Comparison of ENCODE assay signal across 9 mouse cellular contexts in the genomic region with DNA sequence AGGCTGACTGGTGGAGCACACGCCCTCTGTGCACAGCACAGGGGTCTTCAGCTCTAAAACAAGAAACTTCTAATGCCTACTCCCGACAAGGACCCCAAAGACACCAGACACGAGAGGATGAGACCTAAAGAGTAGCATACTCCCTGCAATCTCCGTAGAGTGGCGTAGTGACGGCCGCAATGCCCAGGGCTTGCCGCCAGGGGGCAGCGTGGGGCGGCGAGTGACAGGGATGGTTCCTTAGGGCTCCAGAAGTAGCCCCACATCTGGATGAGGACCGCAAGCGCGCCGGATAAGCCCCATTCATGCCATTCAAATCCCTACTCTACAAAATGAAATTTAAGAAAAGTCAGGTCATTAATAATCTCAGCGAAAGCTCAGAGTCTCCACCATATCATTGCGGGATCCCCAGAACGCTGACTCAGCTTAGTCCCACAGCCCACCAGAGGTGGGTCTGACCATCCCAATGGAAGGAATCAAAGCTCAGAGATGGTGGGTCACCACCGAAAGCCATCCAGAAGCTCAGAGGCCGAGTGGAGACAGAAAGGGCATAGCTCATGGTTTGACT. TPM values are rescaled to one million over a fixed set of nuclear protein-coding genes. Genes with fewer than 3 reads are reported as not detected.
DNase-seq lines count a peak whose midpoint lies in the region; ATAC-seq and TF ChIP-seq lines count a peak whose summit lies in the region.
"Had no signal": no experiment of that assay in that cellular context is flagged by ENCODE, and none has a peak within 500 bp of the region (broad histone marks: within the 10 kb centered on the region; RNA-seq: fewer than 3 reads in every experiment).

No protein-coding gene starts in this region.

- H3K9ac ChIP-seq in heart, adult 2 months (ENCODE audit: low read depth, low read length), result no peak overlapping the region
- H3K9ac ChIP-seq in heart, embryonic 12.5 days, result no peak overlapping the region
- H3K9ac ChIP-seq in neural tube, embryonic 15.5 days (replicated peaks), result no peak overlapping the region
- H3K9ac ChIP-seq in embryonic facial prominence, embryonic 11.5 days (replicated peaks; ENCODE audit: low read length), result no peak overlapping the region
- no peak overlapping the region for H3K9ac ChIP-seq in forebrain, embryonic 16.5 days (replicated peaks; ENCODE audit: low read depth, low read length)
- H3K9ac ChIP-seq: neural tube, embryonic 12.5 days had no signal

- H3K79me2 ChIP-seq in heart, adult 2 months (replicated peaks; ENCODE audit: control insufficient read depth, insufficient read depth, low read length), result no peaks in the 10 kb centered on the region

- TF ChIP-seq POLR2A in heart, adult 2 months (IDR thresholded peaks at IDR 0.05; ENCODE audit: insufficient read depth, low read depth, low read length), result no peak

- H3K27me3 ChIP-seq in heart, adult 2 months (ENCODE audit: control insufficient read depth, insufficient read depth, low read length), result peaks cover 2% of the 10 kb centered on the region; the same call in 1 of the 2 replicates
- H3K27me3 ChIP-seq in heart, embryonic 12.5 days (replicated peaks), result peaks cover 82% of the 10 kb centered on the region
- H3K27me3 ChIP-seq in neural tube, embryonic 15.5 days (replicated peaks), result no peaks in the 10 kb centered on the region
- H3K27me3 ChIP-seq in embryonic facial prominence, embryonic 11.5 days (ENCODE audit: control insufficient read depth, insufficient read depth, low read length), result no peaks in the 10 kb centered on the region
- H3K27me3 ChIP-seq in forebrain, embryonic 16.5 days (replicated peaks; ENCODE audit: control insufficient read depth, insufficient read depth, low read length), result no peaks in the 10 kb centered on the region
- H3K27me3 ChIP-seq: neural tube, embryonic 12.5 days had no signal

- 34% methylated on average over 20 of the region's 20 CpGs for WGBS in heart, adult 2 months
- WGBS in heart, embryonic 12.5 days, result 32% methylated on average over 20 of the region's 20 CpGs
- 41% methylated on average over 20 of the region's 20 CpGs for WGBS in neural tube, embryonic 15.5 days
- WGBS in embryonic facial prominence, embryonic 11.5 days, result 34% methylated on average over 20 of the region's 20 CpGs
- WGBS in forebrain, embryonic 16.5 days, result 33% methylated on average over 20 of the region's 20 CpGs

- H3K4me1 ChIP-seq in heart, adult 2 months (ENCODE audit: control insufficient read depth, insufficient read depth, low read length), result peaks cover 1% of the 10 kb centered on the region
- H3K4me1 ChIP-seq in heart, embryonic 12.5 days (replicated peaks), result no peaks in the 10 kb centered on the region
- H3K4me1 ChIP-seq in neural tube, embryonic 15.5 days, result peaks cover 25% of the 10 kb centered on the region
- H3K4me1 ChIP-seq in embryonic facial prominence, embryonic 11.5 days (ENCODE audit: control insufficient read depth, insufficient read depth, low read length), result no peaks in the 10 kb centered on the region; the same call in 1 of the 2 replicates
- peaks cover 24% of the 10 kb centered on the region for H3K4me1 ChIP-seq in forebrain, embryonic 16.5 days (replicated peaks; ENCODE audit: control insufficient read depth, insufficient read depth, low read length)

- no peak overlapping the region for H3K4me3 ChIP-seq in heart, adult 2 months
- H3K4me3 ChIP-seq in heart, embryonic 12.5 days, result no peak overlapping the region
- H3K4me3 ChIP-seq in neural tube, embryonic 15.5 days (replicated peaks), result no peak overlapping the region
- no peak overlapping the region for H3K4me3 ChIP-seq in embryonic facial prominence, embryonic 11.5 days (ENCODE audit: low read depth, low read length)
- H3K4me3 ChIP-seq in forebrain, embryonic 16.5 days (replicated peaks; ENCODE audit: low read length), result no peak overlapping the region
- H3K4me3 ChIP-seq: neural tube, embryonic 12.5 days had no signal

- no peak overlapping the region for H3K27ac ChIP-seq in heart, adult 2 months
- H3K27ac ChIP-seq in heart, embryonic 12.5 days (ENCODE audit: poor library complexity, severe bottlenecking), result no peak overlapping the region
- H3K27ac ChIP-seq in neural tube, embryonic 15.5 days (replicated peaks), result no peak overlapping the region
- no peak overlapping the region for H3K27ac ChIP-seq in embryonic facial prominence, embryonic 11.5 days (replicated peaks; ENCODE audit: low read depth, low read length)
- no peak overlapping the region for H3K27ac ChIP-seq in forebrain, embryonic 16.5 days (ENCODE audit: low read length)
- H3K27ac ChIP-seq: neural tube, embryonic 12.5 days had no signal

- peak; percentile 66 for TF ChIP-seq CTCF in heart, adult 2 months (IDR thresholded peaks at IDR 0.05)

- no peaks in the 10 kb centered on the region for H3K36me3 ChIP-seq in heart, adult 2 months (ENCODE audit: control insufficient read depth, insufficient read depth, low read length)
- H3K36me3 ChIP-seq in heart, embryonic 12.5 days, result no peaks in the 10 kb centered on the region
- H3K36me3 ChIP-seq in neural tube, embryonic 15.5 days, result no peaks in the 10 kb centered on the region
- no peaks in the 10 kb centered on the region for H3K36me3 ChIP-seq in embryonic facial prominence, embryonic 11.5 days (replicated peaks; ENCODE audit: control insufficient read depth, insufficient read depth, low read depth, low read length)
- H3K36me3 ChIP-seq in forebrain, embryonic 16.5 days (ENCODE audit: control insufficient read depth, insufficient read depth), result no peaks in the 10 kb centered on the region
- H3K36me3 ChIP-seq: neural tube, embryonic 12.5 days had no signal

- no peaks in the 10 kb centered on the region for H3K9me3 ChIP-seq in heart, embryonic 12.5 days (replicated peaks)
- no peaks in the 10 kb centered on the region for H3K9me3 ChIP-seq in neural tube, embryonic 15.5 days (replicated peaks)
- H3K9me3 ChIP-seq in embryonic facial prominence, embryonic 11.5 days (replicated peaks; ENCODE audit: control insufficient read depth, low read length), result no peaks in the 10 kb centered on the region
- no peaks in the 10 kb centered on the region for H3K9me3 ChIP-seq in forebrain, embryonic 16.5 days (ENCODE audit: control insufficient read depth, low read length)
- H3K9me3 ChIP-seq: neural tube, embryonic 12.5 days had no signal

- DNase-seq in heart, adult 2 months, result no peak
- DNase-seq in neural tube, embryonic 10.5 days (ENCODE audit: extremely low spot score, low spot score), result peak; percentile 70
- peak; percentile 50 for DNase-seq in WW6 (ENCODE audit: low read depth, low spot score)
- DNase-seq in embryonic facial prominence, embryonic 11.5 days (ENCODE audit: low spot score), result peak; percentile 51
- peak; percentile 61 for DNase-seq in retina, postnatal 1 day

- no peak for TF ChIP-seq EP300 in heart, adult 2 months (IDR thresholded peaks at IDR 0.05; ENCODE audit: insufficient read depth, low read depth, low read length)

- no peak for ATAC-seq in heart, embryonic 12.5 days (ENCODE audit: insufficient number of reproducible peaks, low FRiP score)
- no peak for ATAC-seq in neural tube, embryonic 15.5 days (ENCODE audit: low FRiP score)
- no peak for ATAC-seq in embryonic facial prominence, embryonic 11.5 days (replicated peaks; ENCODE audit: insufficient number of reproducible peaks, low FRiP score, low TSS enrichment, low read depth)
- ATAC-seq in forebrain, embryonic 16.5 days, result no peak

- no peak overlapping the region for H3K4me2 ChIP-seq in heart, embryonic 12.5 days
- H3K4me2 ChIP-seq in neural tube, embryonic 15.5 days, result no peak overlapping the region
- H3K4me2 ChIP-seq in embryonic facial prominence, embryonic 11.5 days (ENCODE audit: low read depth, low read length), result no peak overlapping the region
- H3K4me2 ChIP-seq in forebrain, embryonic 16.5 days (ENCODE audit: low read length), result no peak overlapping the region
- H3K4me2 ChIP-seq: neural tube, embryonic 12.5 days had no signal

- intact Hi-C loops in heart, adult 2 months (cut with DNase I), result loop anchor here (10.0 kb wide), 1 partner anchor 327 kb away; no protein-coding TSS in a partner anchor

RNA-seq across cellular contexts. Expression of gene Enpp7, which starts 16.4 kb away (rescaled TPM):
- not detected for total RNA-seq in heart, adult 2 months (2021)
- not detected in 2 replicates for polyA plus RNA-seq in heart, adult 2 months (2012; rRNA removed)
- polyA plus RNA-seq in heart, embryonic 12.5 days (2016; fragmentation: Nextera tagmentation; extraction: Ambion mirVana), result not detected in 2 replicates
- not detected in 2 replicates for polyA plus RNA-seq in neural tube, embryonic 15.5 days (2015; fragmentation: Nextera tagmentation; extraction: Ambion mirVana)
- not detected in 2 replicates for polyA plus RNA-seq in embryonic facial prominence, embryonic 11.5 days (2014; fragmentation: Nextera tagmentation; extraction: Ambion mirVana)
- polyA plus RNA-seq in forebrain, embryonic 16.5 days (2015; fragmentation: Nextera tagmentation; extraction: Ambion mirVana), result not detected in 2 replicates
- polyA plus RNA-seq: neural tube, embryonic 12.5 days had no signal

RNA-seq across cellular contexts. Expression of gene Cbx2, which starts 51.2 kb away (rescaled TPM):
- 1 to 10 TPM; 1.7 to 2.3 TPM for total RNA-seq in heart, adult 2 months (2021)
- polyA plus RNA-seq in heart, adult 2 months (2012; rRNA removed), result 2.3 and 3.0 TPM in 2 replicates
- polyA plus RNA-seq in heart, embryonic 12.5 days (2016; fragmentation: Nextera tagmentation; extraction: Ambion mirVana), result 29.3 and 30.5 TPM in 2 replicates
- polyA plus RNA-seq in neural tube, embryonic 15.5 days (2015; fragmentation: Nextera tagmentation; extraction: Ambion mirVana), result 8.3 and 13.3 TPM in 2 replicates
- polyA plus RNA-seq in embryonic facial prominence, embryonic 11.5 days (2014; fragmentation: Nextera tagmentation; extraction: Ambion mirVana), result 87.1 and 91.8 TPM in 2 replicates
- 24.9 and 26.7 TPM in 2 replicates for polyA plus RNA-seq in forebrain, embryonic 16.5 days (2015; fragmentation: Nextera tagmentation; extraction: Ambion mirVana)

Comparison
In these comparisons a context has a peak if more than half of its experiments do, and no peak if none do; other contexts are left out.
1. DNase-seq: peak in neural tube, embryonic 10.5 days (single experiment), WW6 (single experiment), embryonic facial prominence, embryonic 11.5 days (single experiment) and retina, postnatal 1 day (single experiment); none in heart, adult 2 months (0 of 2).